Mouse (Mus musculus) right cerebral cortex, adult 18-20 months (tissue): ENCODE data around the gene Tas2r138.
"Not testable (repeated sequence)": the region's sequence is repeated elsewhere in the genome, so short reads cannot be mapped to it uniquely, and the experiment has no call there.

Source experiments
- DNase-seq: peaks from one replicate; pipeline ENCODE4 v3.0.0; 2022; ENCODE audit warnings: mixed read lengths

The Tas2r138 gene

GRCm38 (mm10) chr6:40613260-40613852, at the start of gene Tas2r138:
Gene Tas2r138 (minus strand): TSS chr6:40613310.
- DNase-seq, result no peak

- no peak for DNase-seq
Observed at GRCm38 (mm10) chr6:40660930-40661329, 47.8 kb upstream of the Tas2r138 start.

- no peak for DNase-seq
Observed at GRCm38 (mm10) chr6:40650953-40651352, 37.8 kb upstream of the Tas2r138 start.

- no peak for DNase-seq
Observed at GRCm38 (mm10) chr6:40645701-40646100, 32.6 kb upstream of the Tas2r138 start.

GRCm38 (mm10) chr6:40640710-40641538, 27.8 kb upstream of the Tas2r138 start:
- DNase-seq, result no peak

- no peak for DNase-seq
Observed at GRCm38 (mm10) chr6:40637755-40638154, 24.6 kb upstream of the Tas2r138 start.

GRCm38 (mm10) chr6:40635559-40635958, 22.4 kb upstream of the Tas2r138 start:
- no peak for DNase-seq

GRCm38 (mm10) chr6:40634640-40635071, 21.5 kb upstream of the Tas2r138 start:
- no peak for DNase-seq

- no peak for DNase-seq
Observed at GRCm38 (mm10) chr6:40628406-40629000, 15.4 kb upstream of the Tas2r138 start, which contains the start of gene Mgam. Gene Mgam (plus strand): TSS chr6:40628831.

GRCm38 (mm10) chr6:40626111-40626510, 13.0 kb upstream of the Tas2r138 start:
- no peak for DNase-seq

- peak; percentile 60 for DNase-seq
Observed at GRCm38 (mm10) chr6:40617965-40618364, 4.9 kb upstream of the Tas2r138 start.

GRCm38 (mm10) chr6:40610244-40610643, 2.9 kb downstream of the Tas2r138 start:
- DNase-seq, result peak; percentile 12

- DNase-seq, result peak; percentile 86
Observed at GRCm38 (mm10) chr6:40607431-40607830, 5.7 kb downstream of the Tas2r138 start.

- not testable (repeated sequence) for DNase-seq
Observed at GRCm38 (mm10) chr6:40598546-40598945, 14.6 kb downstream of the Tas2r138 start.

GRCm38 (mm10) chr6:40594804-40595550, 18.1 kb downstream of the Tas2r138 start:
- DNase-seq, result no peak

GRCm38 (mm10) chr6:40588346-40588745, 24.8 kb downstream of the Tas2r138 start:
- no peak for DNase-seq

- DNase-seq, result no peak
Observed at GRCm38 (mm10) chr6:40585645-40586044, 27.5 kb downstream of the Tas2r138 start, which contains the start of gene Clec5a. Gene Clec5a (minus strand): TSS chr6:40585821.

- no peak for DNase-seq
Observed at GRCm38 (mm10) chr6:40584336-40584735, 28.8 kb downstream of the Tas2r138 start.

GRCm38 (mm10) chr6:40576305-40576704, 36.8 kb downstream of the Tas2r138 start:
- no peak for DNase-seq

GRCm38 (mm10) chr6:40573618-40574017, 39.5 kb downstream of the Tas2r138 start:
- DNase-seq, result no peak

GRCm38 (mm10) chr6:40569187-40569586, 43.9 kb downstream of the Tas2r138 start, which contains the start of gene Olfr460:
Gene Olfr460 (plus strand): TSS chr6:40569487.
- no peak for DNase-seq
